Mouse (Mus musculus): ENCODE measurements at regions not wholly inside any gene's neighbourhood (a gene's known extent, or its start where the extent isn't known, plus 50 kb on each side); places are given as distances from the start of the nearest gene placed in this dataset.

DNA sequence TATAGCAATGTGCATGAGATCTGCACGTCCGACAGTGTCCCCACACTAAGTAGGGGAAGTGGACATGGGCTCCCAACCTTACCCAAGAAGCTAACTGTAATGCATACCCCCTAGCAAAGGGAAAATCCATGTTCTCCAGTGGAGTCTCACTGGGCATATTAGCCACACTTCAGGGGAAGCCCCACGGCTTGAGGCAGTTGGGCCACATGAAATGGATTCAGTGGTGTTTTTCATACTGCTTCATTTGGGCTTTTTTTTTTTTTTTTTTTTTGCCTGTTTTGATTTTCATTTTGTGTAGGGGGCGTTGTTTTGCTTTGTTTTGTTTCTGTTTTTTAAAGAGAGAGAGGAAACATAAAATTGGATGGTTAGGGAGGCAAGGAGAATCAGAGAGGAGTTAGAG lies 138.6 kb upstream of the Jmjd1c start:
- Histone ChIP-seq H3K27ac (replicated peaks) (no peak overlapping the region), H3K27me3 (replicated peaks; ENCODE audit: low read depth, poor library complexity, severe bottlenecking) (no peaks in the 10 kb centered on the region), H3K4me3 (no peak overlapping the region), H3K36me3 (replicated peaks) (no peaks in the 10 kb centered on the region), H3K4me1 (peaks cover 11% of the 10 kb centered on the region; the same call in 1 of the 2 replicates), H3K9me3 (no peaks in the 10 kb centered on the region)
- no peak for DNase-seq (ENCODE audit: low spot score)
- 87% methylated on average over 4 of the region's 4 CpGs for WGBS
